Mouse (Mus musculus) colon, adult 2 months (tissue): ENCODE data around the gene Pbx4. TPM values are rescaled to one million over a fixed set of nuclear protein-coding genes. Genes with fewer than 3 reads are reported as not detected.

ENCODE experiments used
- polyA plus RNA-seq: library from polyadenylated mRNA; depleted of rRNA; stranded (reverse); fragments of >200 nt; gene quantifications from 2 replicates; pipeline ENCODE4 v1.2.3, GENCODE M21; 2012; rRNA removed

Gene Pbx4
- polyA plus RNA-seq, result 1.6 and 2.9 TPM in 2 replicates

DNA sequence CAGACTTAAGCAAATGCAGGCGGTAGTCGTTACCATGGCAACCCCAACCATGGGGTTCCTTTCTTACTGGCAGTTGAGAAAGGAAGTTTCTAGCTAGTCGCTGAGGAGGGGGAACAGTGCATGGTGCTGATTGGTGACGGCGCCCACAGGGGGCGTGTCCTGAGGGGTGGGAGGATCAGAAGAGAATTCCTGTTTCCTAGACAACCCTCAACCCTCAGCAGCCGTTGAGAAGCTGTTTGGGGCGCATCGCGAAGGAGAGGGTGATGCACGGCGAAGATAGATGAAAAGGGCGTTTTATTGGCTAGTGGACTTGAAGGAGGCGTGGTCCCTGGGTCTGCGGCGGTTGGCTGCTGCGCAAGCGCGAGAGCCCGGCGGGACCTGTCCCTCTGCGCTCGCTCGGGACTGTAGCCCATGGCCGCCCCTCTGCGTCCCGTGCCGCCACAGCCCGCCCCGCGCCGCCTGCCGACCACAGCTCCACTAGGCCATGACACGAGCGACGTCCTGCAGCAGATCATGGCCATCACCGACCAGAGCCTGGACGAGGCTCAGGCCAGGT, at the start of gene Pbx4:
Pbx4 (plus strand) TSS at position 194 of the 556 bp plus-strand sequence.

DNA sequence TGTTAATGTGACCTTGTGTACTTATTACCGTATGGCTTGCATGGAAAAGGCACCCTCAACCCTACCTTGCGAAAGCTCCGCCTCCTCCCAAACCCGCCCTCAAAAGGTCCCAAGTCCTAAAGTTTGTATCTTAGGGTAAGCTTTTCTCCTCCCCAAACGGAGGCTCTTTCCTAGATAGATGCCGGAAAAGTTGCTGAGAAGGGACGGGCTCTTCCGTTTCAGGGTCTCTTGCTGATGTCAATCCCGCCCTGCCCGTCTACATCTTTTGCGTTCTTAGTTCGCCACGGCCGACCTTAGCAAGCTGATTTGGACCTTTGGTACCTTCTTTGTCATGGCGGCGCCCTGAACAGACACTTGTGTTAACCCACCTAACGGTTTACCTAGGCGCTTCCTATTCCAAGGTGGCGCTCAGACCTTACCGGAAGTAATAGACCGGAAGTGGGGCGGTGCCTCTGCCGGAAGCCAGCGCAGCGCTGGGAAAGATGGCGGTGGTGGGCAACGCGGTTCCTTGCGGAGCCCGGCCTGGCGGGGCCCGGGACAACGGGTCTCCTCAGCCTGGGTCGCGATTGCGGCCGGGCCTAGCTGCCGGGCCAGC, 41.4 kb upstream of the Pbx4 start, which contains the start of the genes Atp13a1 and Zfp866:
Atp13a1 (plus strand) TSS at position 391 of the 595 bp plus-strand sequence.
Zfp866 (minus strand) TSS at position 406 of the 595 bp plus-strand sequence.

GRCm38 (mm10) chr8:69808094-69808863, 24.0 kb upstream of the Pbx4 start, which contains the start of gene Gmip:
Gmip (plus strand) TSS chr8:69808679.

GRCm38 (mm10) chr8:69822386-69823191, 9.7 kb upstream of the Pbx4 start, which contains the start of gene Lpar2:
Lpar2 (plus strand) TSS chr8:69822429.

DNA sequence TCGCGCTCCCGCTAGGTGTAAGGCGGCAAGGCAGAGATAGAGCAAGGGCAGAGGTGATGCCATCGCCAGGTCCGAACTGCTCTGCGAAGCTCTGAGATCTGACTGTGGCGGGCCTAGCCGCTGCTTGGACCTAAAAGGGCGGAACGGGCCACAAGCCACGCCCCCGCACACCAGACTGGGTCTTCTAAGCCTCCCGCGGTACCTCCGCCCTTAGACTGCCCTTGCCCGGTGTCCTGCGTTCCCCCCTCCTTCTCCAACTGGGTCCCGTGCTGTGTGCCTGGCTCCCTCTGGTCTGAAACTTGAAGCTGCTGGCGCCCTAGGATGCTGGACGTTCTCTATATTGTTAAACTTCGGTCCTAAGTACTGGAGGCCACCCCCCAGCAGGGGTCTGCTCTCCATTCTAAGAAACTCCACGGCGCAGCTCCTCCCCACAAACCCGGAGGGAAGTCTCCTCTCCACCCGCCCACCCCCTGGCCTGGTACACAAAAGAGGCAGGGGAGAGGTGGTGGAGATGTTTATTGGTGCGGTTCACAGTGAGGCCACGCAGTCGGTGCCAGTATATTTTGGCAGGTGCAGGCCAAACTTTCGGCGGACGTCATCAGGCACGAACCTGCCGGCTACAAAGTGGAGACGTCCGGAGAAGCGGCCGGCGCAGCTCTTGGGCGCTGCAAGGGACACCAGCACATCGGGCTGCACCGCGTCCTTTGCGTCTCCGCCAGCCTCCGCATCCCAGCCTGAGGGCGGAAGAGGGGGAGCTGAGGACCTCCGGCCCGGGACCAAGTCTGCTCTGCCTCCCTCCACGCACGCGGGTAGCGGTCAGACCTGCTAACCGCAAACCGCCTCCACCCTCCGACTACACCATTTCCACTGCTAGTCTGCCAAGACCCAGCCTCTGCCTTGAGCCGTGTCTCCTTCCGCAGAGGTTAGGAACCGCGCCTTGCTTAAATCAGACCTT, 55.3 kb downstream of the Pbx4 start, which contains the start of gene Cilp2:
Cilp2 (minus strand) TSS at position 399 of the 955 bp plus-strand sequence.

GRCm38 (mm10) chr8:69902163-69903062, 70.1 kb downstream of the Pbx4 start, which contains the start of the genes Tssk6, Ndufa13 and Yjefn3:
Tssk6 (plus strand) TSS chr8:69902184.
Ndufa13 (minus strand) TSS chr8:69902558.
Yjefn3 (minus strand) TSS chr8:69902712.

Other genes starting within 250 kb of the Pbx4 start
- 2.2 and 3.1 TPM in 2 replicates for gene Zfp868, start 206.9 kb upstream of the Pbx4 start, polyA plus RNA-seq
- gene Zfp964, start 178.0 kb upstream of the Pbx4 start, polyA plus RNA-seq, result 0.31 and 0.55 TPM in 2 replicates
- 0.57 and 1.5 TPM in 2 replicates for gene Zfp869, start 121.8 kb upstream of the Pbx4 start, polyA plus RNA-seq
- 1.5 and 2.0 TPM in 2 replicates for gene Zfp963, start 82.5 kb upstream of the Pbx4 start, polyA plus RNA-seq
- 1.3 TPM in 1 of 2 replicates, not detected in the other for gene Gm20422, start 57.6 kb upstream of the Pbx4 start, polyA plus RNA-seq
- 106 and 109 TPM in 2 replicates for gene Atp13a1, start 41.3 kb upstream of the Pbx4 start, polyA plus RNA-seq
- 5.6 and 5.8 TPM in 2 replicates for gene Zfp866, start 41.3 kb upstream of the Pbx4 start, polyA plus RNA-seq
- gene Gmip, start 23.8 kb upstream of the Pbx4 start, polyA plus RNA-seq, result 48.5 and 52.0 TPM in 2 replicates
- gene Lpar2, start 10.1 kb upstream of the Pbx4 start, polyA plus RNA-seq, result 1.9 and 2.2 TPM in 2 replicates
- 0.09 and 0.23 TPM in 2 replicates for gene Cilp2, start 55.2 kb downstream of the Pbx4 start, polyA plus RNA-seq
- 2.8 and 4.3 TPM in 2 replicates for gene Tssk6, start 69.7 kb downstream of the Pbx4 start, polyA plus RNA-seq
- 148 and 213 TPM in 2 replicates for gene Ndufa13, start 70.1 kb downstream of the Pbx4 start, polyA plus RNA-seq
- 3.3 and 6.2 TPM in 2 replicates for gene Yjefn3, start 70.2 kb downstream of the Pbx4 start, polyA plus RNA-seq
- gene Gatad2a, start 163.9 kb downstream of the Pbx4 start, polyA plus RNA-seq, result 72.8 and 80.7 TPM in 2 replicates
- 99.7 and 112 TPM in 2 replicates for gene Mau2, start 210.2 kb downstream of the Pbx4 start, polyA plus RNA-seq
- gene Sugp1, start 210.3 kb downstream of the Pbx4 start, polyA plus RNA-seq, result 9.0 and 10.1 TPM in 2 replicates
- 39.3 and 82.7 TPM in 2 replicates for gene Tm6sf2, start 240.4 kb downstream of the Pbx4 start, polyA plus RNA-seq